Mouse (Mus musculus) embryonic facial prominence, embryonic 10.5 days (tissue): ENCODE data around the gene Fuca2. TPM values are rescaled to one million over a fixed set of nuclear protein-coding genes. Genes with fewer than 3 reads are reported as not detected.

Source experiments
- DNase-seq: peaks from one replicate; pipeline ENCODE4 v3.0.0-alpha.2; 2017; ENCODE audit warnings: low spot score
- H3K27ac ChIP-seq: fragments of 300-500 bp; sonication (generic); replicated peaks from 2 replicates; pipeline ENCODE4 v1.5.1; 2016; ENCODE audit warnings: mild to moderate bottlenecking
- H3K27me3 ChIP-seq: fragments of 300-500 bp; sonication (generic); replicated peaks from 2 replicates; pipeline ENCODE4 v1.6.1; 2016; ENCODE audit warnings: low read depth, mild to moderate bottlenecking; ENCODE audit not compliant: poor library complexity, severe bottlenecking
- H3K36me3 ChIP-seq: fragments of 300-500 bp; sonication (generic); replicated peaks from 2 replicates; pipeline ENCODE4 v1.6.1; 2016; ENCODE audit warnings: mild to moderate bottlenecking, moderate library complexity
- H3K4me1 ChIP-seq: fragments of 300-500 bp; sonication (generic); 2 replicates; pipeline ENCODE4 v1.6.1; 2016
- H3K4me3 ChIP-seq: fragments of 300-500 bp; sonication (generic); 2 replicates; pipeline ENCODE4 v1.5.1; 2016; ENCODE audit warnings: mild to moderate bottlenecking, moderate library complexity
- H3K9me3 ChIP-seq: fragments of 300-500 bp; sonication (generic); 2 replicates; pipeline ENCODE4 v1.6.1; 2016; ENCODE audit warnings: mild to moderate bottlenecking
- WGBS: fragments of 180-500 bp; shearing (Covaris S2); methylation state at CpG from one replicate; pipeline ENCODE4 v1.1.7; 2016; 5-methylcytosine and 5-hydroxymethylcytosine counted together
- polyA plus RNA-seq: library from polyadenylated mRNA; unstranded; fragments of >200 nt; fragmentation: Nextera tagmentation; extraction: Ambion mirVana; gene quantifications from 2 replicates; pipeline ENCODE4 v1.2.1, GENCODE M21; 2016

The Fuca2 gene
- polyA plus RNA-seq, 1 experiment from 2014 or later: 27.0 TPM

- no peak overlapping the region for H3K4me3 ChIP-seq
- H3K27ac ChIP-seq: no peak overlapping the region
- peaks cover 34% of the 10 kb centered on the region for H3K36me3 ChIP-seq
- H3K27me3 ChIP-seq: no peaks in the 10 kb centered on the region
- WGBS: 93% methylated on average over 7 of the region's 7 CpGs
- no peaks in the 10 kb centered on the region for H3K4me1 ChIP-seq
- H3K9me3 ChIP-seq: no peaks in the 10 kb centered on the region
- DNase-seq: no peak
These were observed 40.5 kb downstream of the Fuca2 start for GRCm38 (mm10) chr10:13539769-13540333.

DNA sequence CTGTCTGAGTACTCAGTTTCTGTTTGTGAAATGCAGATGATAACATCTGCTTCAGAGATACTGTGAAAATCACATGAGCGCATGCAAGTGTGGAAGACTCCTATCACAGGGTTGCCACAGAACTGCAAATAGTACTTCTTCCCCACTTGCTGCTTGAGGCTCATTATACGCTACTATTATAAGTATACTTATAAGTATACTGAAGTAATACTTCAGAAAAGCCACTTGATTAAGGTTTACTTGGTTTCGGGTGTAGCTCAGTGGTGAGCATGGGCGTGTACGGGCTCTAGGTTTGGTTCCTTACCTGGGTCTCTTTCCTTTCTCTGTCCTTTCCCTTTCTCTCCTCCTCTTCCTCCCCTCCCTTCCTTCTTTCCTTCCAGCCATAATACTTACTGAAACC, 42.4 kb downstream of the Fuca2 start:
- Histone ChIP-seq H3K27ac (no peak overlapping the region), H3K36me3 (peaks cover 30% of the 10 kb centered on the region), H3K27me3 (no peaks in the 10 kb centered on the region), H3K4me3 (no peak overlapping the region), H3K4me1 (no peaks in the 10 kb centered on the region), H3K9me3 (no peaks in the 10 kb centered on the region)
- 93% methylated on average over 5 of the region's 5 CpGs for WGBS
- no peak for DNase-seq

GRCm38 (mm10) chr10:13552646-13553497, 53.5 kb downstream of the Fuca2 start, which contains the start of the genes Adat2 and Pex3:
Gene Adat2 (plus strand): TSS chr10:13552894.
Gene Pex3 (minus strand): TSS chr10:13553142.
- DNase-seq: peak; percentile 93
- H3K36me3 ChIP-seq: peaks cover 3% of the 10 kb centered on the region; the same call in 1 of the 2 replicates
- peak within 1 kb of the TSS; percentile 85 for H3K27ac ChIP-seq
- peak within 1 kb of the TSS; percentile 76 for H3K4me3 ChIP-seq
- WGBS: under 1% methylated on average over 51 of the region's 51 CpGs
- no peaks in the 10 kb centered on the region for H3K27me3 ChIP-seq
- H3K9me3 ChIP-seq: no peaks in the 10 kb centered on the region
- H3K4me1 ChIP-seq: peaks cover 16% of the 10 kb centered on the region

- DNase-seq: no peak
- peak overlapping the region; percentile 85 for H3K27ac ChIP-seq
- 35% methylated on average over 10 of the region's 10 CpGs for WGBS
- peaks cover 16% of the 10 kb centered on the region for H3K4me1 ChIP-seq
- no peaks in the 10 kb centered on the region for H3K9me3 ChIP-seq
- no peaks in the 10 kb centered on the region for H3K27me3 ChIP-seq
- peaks cover 3% of the 10 kb centered on the region; the same call in 1 of the 2 replicates for H3K36me3 ChIP-seq
- H3K4me3 ChIP-seq: peak overlapping the region; percentile 76
These were observed 54.2 kb downstream of the Fuca2 start for GRCm38 (mm10) chr10:13553498-13553985.

DNA sequence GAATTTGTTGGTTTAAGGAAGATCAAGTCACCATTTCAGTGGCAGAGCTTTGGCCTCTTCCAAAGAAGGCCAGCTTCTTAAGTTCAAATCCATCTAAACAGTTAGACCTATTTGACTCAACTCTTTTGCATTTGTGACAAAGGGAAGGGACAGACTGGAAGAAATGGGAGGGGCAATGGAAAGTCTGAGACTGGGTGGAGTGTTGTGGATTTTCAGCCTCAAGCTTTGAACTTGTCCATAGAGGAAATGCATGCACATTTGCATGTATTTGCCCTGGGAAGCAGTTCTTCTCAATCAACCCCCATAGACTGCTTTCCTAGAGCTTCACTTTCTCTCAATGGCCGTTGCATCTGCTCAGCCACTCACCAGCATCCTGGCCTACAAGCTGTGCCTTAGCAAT, 55.0 kb downstream of the Fuca2 start:
- H3K27me3 ChIP-seq: no peaks in the 10 kb centered on the region
- DNase-seq: no peak
- no peak overlapping the region for H3K27ac ChIP-seq
- H3K36me3 ChIP-seq: peaks cover 3% of the 10 kb centered on the region; the same call in 1 of the 2 replicates
- no peak overlapping the region for H3K4me3 ChIP-seq
- H3K9me3 ChIP-seq: no peaks in the 10 kb centered on the region
- H3K4me1 ChIP-seq: peaks cover 16% of the 10 kb centered on the region
- WGBS: 94% methylated on average over 1 of the region's 1 CpGs

DNA sequence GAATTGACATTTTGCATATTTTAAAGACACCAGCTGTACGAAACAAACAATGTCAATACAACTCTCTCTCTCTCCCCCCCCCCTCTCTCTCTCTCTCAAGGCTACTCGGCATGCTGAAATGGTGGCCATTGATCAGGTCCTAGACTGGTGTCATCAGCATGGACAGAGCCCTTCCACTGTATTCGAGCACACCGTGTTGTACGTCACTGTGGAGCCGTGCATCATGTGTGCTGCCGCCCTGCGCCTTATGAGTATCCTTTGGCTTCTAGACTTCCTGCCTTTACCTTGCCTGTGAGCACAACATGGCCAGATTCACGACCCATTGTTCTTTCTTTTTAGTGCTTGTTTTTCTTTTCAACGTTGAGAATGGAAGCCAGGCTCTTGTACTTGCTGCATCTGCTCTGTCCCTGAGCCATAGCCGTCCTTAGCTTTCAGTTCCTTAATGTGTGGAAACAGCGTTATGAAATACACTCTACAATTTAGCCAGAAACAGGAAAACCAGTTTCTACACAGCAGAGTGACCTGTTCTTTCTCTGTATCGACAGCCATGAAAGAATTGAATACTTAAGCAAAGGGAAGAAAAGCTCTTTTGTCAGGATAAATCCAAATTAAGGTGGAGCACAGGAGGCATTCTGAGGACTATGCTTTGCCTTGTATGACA, 60.8 kb downstream of the Fuca2 start:
- H3K27ac ChIP-seq: no peak overlapping the region
- WGBS: 91% methylated on average over 13 of the region's 13 CpGs
- no peaks in the 10 kb centered on the region for H3K27me3 ChIP-seq
- H3K36me3 ChIP-seq: peaks cover 42% of the 10 kb centered on the region
- DNase-seq: no peak
- no peak overlapping the region for H3K4me3 ChIP-seq
- no peaks in the 10 kb centered on the region for H3K4me1 ChIP-seq
- no peaks in the 10 kb centered on the region for H3K9me3 ChIP-seq

DNA sequence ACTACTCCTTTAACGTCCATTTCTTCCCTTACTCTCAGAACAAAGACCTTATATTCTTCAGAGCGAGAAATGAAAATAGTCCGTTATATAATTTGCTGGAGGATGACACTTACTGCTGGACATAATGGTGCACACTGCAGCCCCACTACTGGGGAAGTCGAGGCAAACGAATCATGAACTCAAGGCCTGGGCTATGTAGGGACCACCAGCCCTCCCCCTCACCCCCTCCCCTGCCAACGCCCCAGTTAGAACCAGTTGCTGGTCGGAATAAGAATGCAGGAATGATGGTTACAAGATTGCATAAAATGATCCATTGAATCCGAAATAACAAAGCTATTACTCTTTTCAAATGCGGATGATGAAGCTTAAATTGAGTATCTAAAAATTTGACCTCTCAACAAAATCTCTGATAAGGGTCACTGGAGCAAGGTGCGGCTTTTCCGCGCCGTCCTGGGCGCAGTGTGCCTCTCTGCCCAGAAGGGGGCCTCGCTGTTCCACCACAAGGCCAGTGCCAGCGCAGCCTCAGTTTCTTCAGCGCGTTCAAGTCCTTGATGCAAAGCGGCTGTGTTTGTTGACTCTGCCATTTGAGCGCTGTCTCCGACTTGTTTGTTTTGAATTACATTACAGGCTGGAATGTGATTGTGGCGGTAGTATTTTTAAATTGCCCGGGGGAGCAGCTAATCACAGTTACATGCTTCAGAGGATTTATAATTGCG, 65.2 kb downstream of the Fuca2 start:
- H3K4me1 ChIP-seq: no peaks in the 10 kb centered on the region
- WGBS: 26% methylated on average over 24 of the region's 24 CpGs

DNA sequence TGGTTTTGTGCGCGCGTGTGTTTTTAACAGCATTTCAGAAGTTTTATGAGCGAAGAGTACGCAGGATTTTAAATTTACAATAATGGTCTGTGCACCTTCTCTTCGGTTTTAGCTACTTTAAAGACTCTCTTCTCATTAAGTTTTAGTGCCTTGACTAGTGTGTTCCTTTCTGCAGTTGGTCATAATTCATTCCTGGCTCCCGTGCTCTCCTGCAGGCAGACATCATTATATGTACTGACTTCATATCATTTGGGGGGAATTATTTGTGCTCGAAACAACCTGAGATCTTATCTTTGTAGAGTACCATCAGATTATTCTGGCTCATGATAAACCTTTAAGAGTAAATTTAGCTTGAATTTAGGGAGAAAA, 65.7 kb downstream of the Fuca2 start:
- no peak for DNase-seq
- H3K27ac ChIP-seq: no peak overlapping the region
- peak overlapping the region; percentile 44 for H3K4me3 ChIP-seq
- H3K4me1 ChIP-seq: peaks cover 5% of the 10 kb centered on the region
- no peaks in the 10 kb centered on the region for H3K9me3 ChIP-seq
- peaks cover 39% of the 10 kb centered on the region for H3K36me3 ChIP-seq
- 46% methylated on average over 8 of the region's 8 CpGs for WGBS
- H3K27me3 ChIP-seq: 0 out of 2 replicates have a peak, but pooled peaks cover 5% of the 10 kb centered on the region

More for the DNA sequence above, 65.2 kb downstream of the Fuca2 start:
- 0 out of 2 replicates have a peak, but pooled peaks cover 5% of the 10 kb centered on the region for H3K27me3 ChIP-seq
- H3K36me3 ChIP-seq: peaks cover 40% of the 10 kb centered on the region
- H3K4me3 ChIP-seq: peak overlapping the region; percentile 44
- H3K9me3 ChIP-seq: no peaks in the 10 kb centered on the region
- peak; percentile 84 for DNase-seq
- no peak overlapping the region for H3K27ac ChIP-seq

- 0 out of 2 replicates have a peak, but pooled peaks cover 5% of the 10 kb centered on the region for H3K27me3 ChIP-seq
- 59% methylated on average over 13 of the region's 13 CpGs for WGBS
These were observed 67.1 kb downstream of the Fuca2 start for GRCm38 (mm10) chr10:13566393-13566792.

More at GRCm38 (mm10) chr10:13566393-13566792, 67.1 kb downstream of the Fuca2 start:
- Histone ChIP-seq H3K4me3 (no peak overlapping the region), H3K27ac (no peak overlapping the region), H3K36me3 (peaks cover 29% of the 10 kb centered on the region), H3K4me1 (peaks cover 6% of the 10 kb centered on the region), H3K9me3 (no peaks in the 10 kb centered on the region)
- DNase-seq: no peak
